Mouse (Mus musculus) macrophage (primary cell): Measurements from ENCODE around the gene Kxd1. TPM values are rescaled to one million over a fixed set of nuclear protein-coding genes. Genes with fewer than 3 reads are reported as not detected.

Source experiments
- H3K27ac ChIP-seq: fragments of 350-480 bp; formaldehyde crosslinking; 2 replicates; pipeline ENCODE4 v1.9.0; 2021
- H3K36me3 ChIP-seq: fragments of 350-480 bp; formaldehyde crosslinking; 2 replicates; pipeline ENCODE4 v1.9.0; 2021; ENCODE audit errors: inconsistent target
- H3K4me3 ChIP-seq: fragments of 350-480 bp; formaldehyde crosslinking; 2 replicates; pipeline ENCODE4 v1.9.0; 2021; ENCODE audit errors: inconsistent target
- H3K79me2 ChIP-seq: fragments of 350-480 bp; formaldehyde crosslinking; 2 replicates; pipeline ENCODE4 v1.9.0; 2021; ENCODE audit errors: inconsistent target
- WGBS: methylation state at CpG from one replicate; pipeline ENCODE4 v1.1.7; 2026; ENCODE audit warnings: inconsistent platforms; ENCODE audit not compliant: missing documents; 5-methylcytosine and 5-hydroxymethylcytosine counted together
- polyA plus RNA-seq: library from polyadenylated mRNA; stranded (reverse); fragments of 250-400 nt; gene quantifications from 3 replicates; pipeline ENCODE4 v1.2.4, GENCODE M21; 2018; ENCODE audit warnings: inconsistent platforms
- total RNA-seq, 78 experiments: library from RNA; depleted of rRNA; stranded (reverse); fragments of 250-400 nt; gene quantifications; 1 replicate in 9 of 78; 2 replicates in 24 of 78; 3 replicates in 43 of 78; 4 replicates in 2 of 78; pipeline ENCODE4 v1.2.4; 2018; ENCODE audit warnings: inconsistent platforms in 56 of 78

The Kxd1 gene
- total RNA-seq (2018; cell fraction: chromatin; rRNA removed): 10 to 100 TPM in 24 of 26 experiments, 1 to 10 TPM in 2; 8.3 to 50.5 (median 27.0) TPM
- total RNA-seq (2018; cell fraction: cytosol; rRNA removed): 10 to 100 TPM; 46.2 to 87.2 (median 60.2) TPM
- 10 to 100 TPM; 15.4 to 47.1 (median 25.6) TPM for total RNA-seq (2018; cell fraction: nucleus; rRNA removed)
- 50.0 to 80.3 TPM (median 65.4 TPM) in 3 replicates for polyA plus RNA-seq

GRCm38 (mm10) chr8:70527512-70528181, at the start of gene Kxd1, which contains the start of gene Fkbp8:
Gene Kxd1 (minus strand): TSS chr8:70527956.
Gene Fkbp8 (plus strand): TSS chr8:70527724.
- under 1% methylated on average over 45 of the region's 61 CpGs for WGBS
- H3K36me3 ChIP-seq: peaks cover 22% of the 10 kb centered on the region
- peak within 1 kb of the TSS; percentile 92 for H3K4me3 ChIP-seq
- peak within 1 kb of the TSS; percentile 76 for H3K27ac ChIP-seq
- H3K79me2 ChIP-seq: peaks cover 42% of the 10 kb centered on the region

- peaks cover 52% of the 10 kb centered on the region for H3K36me3 ChIP-seq
- peaks cover 52% of the 10 kb centered on the region for H3K79me2 ChIP-seq
- H3K4me3 ChIP-seq: no peak overlapping the region
- no peak overlapping the region for H3K27ac ChIP-seq
- WGBS: 88% methylated on average over 3 of the region's 3 CpGs
These were observed 49.5 kb upstream of the Kxd1 start for GRCm38 (mm10) chr8:70577207-70577606.

GRCm38 (mm10) chr8:70574915-70575314, 47.2 kb upstream of the Kxd1 start:
- WGBS: 49% methylated on average over 4 of the region's 4 CpGs
- H3K79me2 ChIP-seq: peaks cover 75% of the 10 kb centered on the region
- peaks cover 29% of the 10 kb centered on the region for H3K36me3 ChIP-seq
- no peak overlapping the region for H3K27ac ChIP-seq
- no peak overlapping the region for H3K4me3 ChIP-seq

GRCm38 (mm10) chr8:70574302-70574701, 46.5 kb upstream of the Kxd1 start:
- Histone ChIP-seq H3K4me3 (no peak overlapping the region), H3K36me3 (peaks cover 27% of the 10 kb centered on the region)

GRCm38 (mm10) chr8:70570990-70571389, 43.2 kb upstream of the Kxd1 start:
- Histone ChIP-seq H3K79me2 (peaks cover 99% of the 10 kb centered on the region), H3K4me3 (no peak overlapping the region), H3K36me3 (peaks cover 8% of the 10 kb centered on the region; the same call in 1 of the 2 replicates), H3K27ac (no peak overlapping the region)
- WGBS: 91% methylated on average over 6 of the region's 6 CpGs

More at GRCm38 (mm10) chr8:70574302-70574701, 46.5 kb upstream of the Kxd1 start:
- Histone ChIP-seq H3K27ac (no peak overlapping the region), H3K79me2 (peaks cover 81% of the 10 kb centered on the region)

GRCm38 (mm10) chr8:70570360-70570759, 42.6 kb upstream of the Kxd1 start:
- no peak overlapping the region for H3K4me3 ChIP-seq

GRCm38 (mm10) chr8:70565561-70565960, 37.8 kb upstream of the Kxd1 start:
- no peaks in the 10 kb centered on the region for H3K36me3 ChIP-seq
- H3K79me2 ChIP-seq: peaks cover 100% of the 10 kb centered on the region
- no peak overlapping the region for H3K27ac ChIP-seq
- no peak overlapping the region for H3K4me3 ChIP-seq
- 20% methylated on average over 3 of the region's 3 CpGs for WGBS

More at GRCm38 (mm10) chr8:70570360-70570759, 42.6 kb upstream of the Kxd1 start:
- Histone ChIP-seq H3K36me3 (peaks cover 8% of the 10 kb centered on the region; the same call in 1 of the 2 replicates), H3K27ac (no peak overlapping the region), H3K79me2 (peaks cover 100% of the 10 kb centered on the region)

- Histone ChIP-seq H3K79me2 (peaks cover 99% of the 10 kb centered on the region), H3K4me3 (no peak overlapping the region), H3K27ac (no peak overlapping the region), H3K36me3 (no peaks in the 10 kb centered on the region)
- WGBS: 94% methylated on average over 3 of the region's 3 CpGs
These were observed 37.0 kb upstream of the Kxd1 start for GRCm38 (mm10) chr8:70564696-70565235.

GRCm38 (mm10) chr8:70563763-70564387, 36.1 kb upstream of the Kxd1 start:
- H3K36me3 ChIP-seq: no peaks in the 10 kb centered on the region
- 90% methylated on average over 6 of the region's 6 CpGs for WGBS
- H3K79me2 ChIP-seq: peaks cover 99% of the 10 kb centered on the region
- H3K4me3 ChIP-seq: no peak overlapping the region
- no peak overlapping the region for H3K27ac ChIP-seq

GRCm38 (mm10) chr8:70562802-70563201, 35.0 kb upstream of the Kxd1 start:
- WGBS: 100% methylated on average over 3 of the region's 3 CpGs
- Histone ChIP-seq H3K4me3 (no peak overlapping the region), H3K79me2 (peaks cover 99% of the 10 kb centered on the region), H3K36me3 (no peaks in the 10 kb centered on the region), H3K27ac (peak overlapping the region; percentile 89)

- Histone ChIP-seq H3K27ac (peak overlapping the region; percentile 89), H3K36me3 (no peaks in the 10 kb centered on the region), H3K4me3 (no peak overlapping the region), H3K79me2 (peaks cover 99% of the 10 kb centered on the region)
- WGBS: 86% methylated on average over 7 of the region's 7 CpGs
These were observed 34.2 kb upstream of the Kxd1 start for GRCm38 (mm10) chr8:70561809-70562535.

GRCm38 (mm10) chr8:70561357-70561756, 33.6 kb upstream of the Kxd1 start:
- H3K4me3 ChIP-seq: no peak overlapping the region
- no peaks in the 10 kb centered on the region for H3K36me3 ChIP-seq
- peak overlapping the region; percentile 89 for H3K27ac ChIP-seq
- 51% methylated on average over 4 of the region's 4 CpGs for WGBS
- H3K79me2 ChIP-seq: peaks cover 99% of the 10 kb centered on the region

GRCm38 (mm10) chr8:70560564-70560963, 32.8 kb upstream of the Kxd1 start:
- Histone ChIP-seq H3K4me3 (no peak overlapping the region), H3K79me2 (peaks cover 99% of the 10 kb centered on the region), H3K36me3 (no peaks in the 10 kb centered on the region), H3K27ac (peak overlapping the region; percentile 89)
- 89% methylated on average over 2 of the region's 3 CpGs for WGBS

- WGBS: 0% methylated on average over 2 of the region's 2 CpGs
- Histone ChIP-seq H3K79me2 (peaks cover 99% of the 10 kb centered on the region), H3K36me3 (no peaks in the 10 kb centered on the region), H3K4me3 (no peak overlapping the region), H3K27ac (peak overlapping the region; percentile 89)
These were observed 32.3 kb upstream of the Kxd1 start for GRCm38 (mm10) chr8:70560096-70560495.
